Mouse (Mus musculus) bone marrow, adult 2 months (tissue): ENCODE results near the gene Mast1. TPM values are rescaled to one million over a fixed set of nuclear protein-coding genes. Genes with fewer than 3 reads are reported as not detected.
A peak's percentile ranks its signal among the peaks of the same experiment; 100 is the strongest.

ENCODE experiments used
- H3K27ac ChIP-seq: fragments of 200-500 bp; 2 replicates; pipeline ENCODE4 v1.5.1; 2012; ENCODE audit warnings: low read depth, mild to moderate bottlenecking, control low read depth, inconsistent platforms, low read length; ENCODE audit not compliant: control insufficient read depth, poor library complexity, insufficient read depth
- H3K4me1 ChIP-seq: fragments of 200-500 bp; 2 replicates; pipeline ENCODE4 v1.6.1; 2011; ENCODE audit warnings: low read length; ENCODE audit not compliant: control insufficient read depth, insufficient read depth
- H3K4me3 ChIP-seq: fragments of 200-500 bp; replicated peaks from 2 replicates; pipeline ENCODE3; 2011; ENCODE audit warnings: mild to moderate bottlenecking, low read depth, low read length, control low read depth; ENCODE audit not compliant: control insufficient read depth
- CTCF ChIP-seq: fragments of 200-500 bp; IDR thresholded peaks from 2 replicates; pipeline ENCODE4 v1.5.1; 2011; ENCODE audit warnings: low read length, control low read depth; ENCODE audit not compliant: control insufficient read depth, insufficient read depth
- POLR2A ChIP-seq: fragments of 200-500 bp; IDR thresholded peaks from 2 replicates; pipeline ENCODE4 v1.6.1; 2011; ENCODE audit warnings: low read depth, mild to moderate bottlenecking, control low read depth, low read length, borderline replicate concordance; ENCODE audit not compliant: control insufficient read depth
- WGBS: fragments of 180-500 bp; shearing (Covaris S2); methylation state at CpG from one replicate; pipeline ENCODE4 v1.1.7; 2018; 5-methylcytosine and 5-hydroxymethylcytosine counted together
- polyA plus RNA-seq: library from polyadenylated mRNA; stranded (reverse); fragments of >200 nt; gene quantifications from 2 replicates; pipeline ENCODE4 v1.2.4, GENCODE M21; 2011; ENCODE audit warnings: low replicate concordance; ENCODE audit not compliant: missing spikeins, insufficient read depth, insufficient read length

The Mast1 gene
- polyA plus RNA-seq, 1 experiment = not detected

GRCm38 (mm10) chr8:84928456-84929306, 8.5 kb downstream of the Mast1 start:
- WGBS = 8% methylated on average over 51 of the region's 52 CpGs
- Histone ChIP-seq H3K27ac (no peak overlapping the region), H3K4me1 (no peaks in the 10 kb centered on the region; the same call in 1 of the 2 replicates), H3K4me3 (no peak overlapping the region)
- TF ChIP-seq POLR2A = no peak
- TF ChIP-seq CTCF = peak; percentile 82

GRCm38 (mm10) chr8:84927513-84927912, 9.6 kb downstream of the Mast1 start:
- Histone ChIP-seq H3K4me1 (no peaks in the 10 kb centered on the region; the same call in 1 of the 2 replicates), H3K4me3 (no peak overlapping the region), H3K27ac (no peak overlapping the region)
- 75% methylated on average over 1 of the region's 1 CpGs for WGBS
- no peak for TF ChIP-seq CTCF
- no peak for TF ChIP-seq POLR2A

- TF ChIP-seq CTCF (no peak), POLR2A (no peak)
Observed at GRCm38 (mm10) chr8:84925557-84925956, 11.6 kb downstream of the Mast1 start.

GRCm38 (mm10) chr8:84921596-84921995, 15.6 kb downstream of the Mast1 start:
- H3K4me3 ChIP-seq = no peak overlapping the region
- no peak overlapping the region for H3K27ac ChIP-seq
- 77% methylated on average over 2 of the region's 2 CpGs for WGBS
- H3K4me1 ChIP-seq = no peaks in the 10 kb centered on the region
- TF ChIP-seq POLR2A = no peak
- no peak for TF ChIP-seq CTCF

More at GRCm38 (mm10) chr8:84925557-84925956, 11.6 kb downstream of the Mast1 start:
- Histone ChIP-seq H3K4me1 (no peaks in the 10 kb centered on the region; the same call in 1 of the 2 replicates), H3K4me3 (no peak overlapping the region), H3K27ac (no peak overlapping the region)
- WGBS = 30% methylated on average over 7 of the region's 7 CpGs

GRCm38 (mm10) chr8:84918646-84919045, 18.5 kb downstream of the Mast1 start:
- H3K4me1 ChIP-seq = no peaks in the 10 kb centered on the region
- H3K4me3 ChIP-seq = no peak overlapping the region
- no peak for TF ChIP-seq POLR2A
- TF ChIP-seq CTCF = no peak
- WGBS = 88% methylated on average over 15 of the region's 15 CpGs
- H3K27ac ChIP-seq = no peak overlapping the region

GRCm38 (mm10) chr8:84917781-84918180, 19.4 kb downstream of the Mast1 start:
- TF ChIP-seq POLR2A (no peak), CTCF (no peak)
- no peak overlapping the region for H3K4me3 ChIP-seq
- H3K4me1 ChIP-seq = peaks cover 3% of the 10 kb centered on the region
- H3K27ac ChIP-seq = no peak overlapping the region
- WGBS = 61% methylated on average over 20 of the region's 20 CpGs

GRCm38 (mm10) chr8:84915269-84915668, 21.9 kb downstream of the Mast1 start:
- 86% methylated on average over 8 of the region's 8 CpGs for WGBS
- Histone ChIP-seq H3K27ac (no peak overlapping the region), H3K4me3 (no peak overlapping the region), H3K4me1 (peaks cover 3% of the 10 kb centered on the region)
- no peak for TF ChIP-seq CTCF
- no peak for TF ChIP-seq POLR2A

- H3K4me3 ChIP-seq = no peak overlapping the region
- 28% methylated on average over 4 of the region's 4 CpGs for WGBS
- no peak overlapping the region for H3K27ac ChIP-seq
- peaks cover 3% of the 10 kb centered on the region for H3K4me1 ChIP-seq
- TF ChIP-seq CTCF = peak; percentile 37; the same call in 1 of the 2 replicates
- no peak for TF ChIP-seq POLR2A
Observed at GRCm38 (mm10) chr8:84913960-84914359, 23.2 kb downstream of the Mast1 start.
